Mouse (Mus musculus) mouse trophoblast stem cell (cell line): ENCODE data around the gene Abca8b.
"Not testable (repeated sequence)": the region's sequence is repeated elsewhere in the genome, so short reads cannot be mapped to it uniquely, and the experiment has no call there.

Experiments used
- in situ Hi-C, 2 experiments: fragments of 300-500 bp; cut with MseI, MboI; formaldehyde crosslinking; loops; 2 replicates in 1 of 2; 3 replicates in 1 of 2; pipeline ENCODE4 v1.15.1; 2025

Abca8b gene

GRCm38 (mm10) chr11:109916654-109917053, 79.0 kb downstream of the Abca8b start:
- in situ Hi-C loops = no loop called here

DNA sequence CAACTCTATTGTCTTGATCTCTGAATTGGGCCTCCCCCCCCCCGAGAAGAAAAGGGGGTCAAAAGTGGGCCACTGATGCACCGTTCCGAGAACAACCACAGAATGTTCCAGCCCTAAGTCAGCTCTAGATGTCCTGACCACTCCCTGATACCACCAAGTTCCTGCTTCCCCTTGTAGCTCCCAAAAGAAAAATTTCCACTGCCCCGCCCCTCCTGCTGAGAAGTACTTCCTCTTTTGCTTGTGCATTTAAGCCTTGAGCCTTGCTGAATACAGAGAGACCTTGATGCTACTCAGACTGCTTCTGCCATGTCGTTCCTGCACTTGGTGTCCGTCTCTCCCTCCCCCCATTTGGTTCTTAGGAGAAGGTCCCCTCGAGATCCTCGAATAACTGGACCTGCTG, 82.5 kb downstream of the Abca8b start:
- in situ Hi-C loops = not testable (repeated sequence)

- in situ Hi-C loops = not testable (repeated sequence)
Observed at GRCm38 (mm10) chr11:109912118-109912517, 83.5 kb downstream of the Abca8b start.

GRCm38 (mm10) chr11:109909801-109910200, 85.8 kb downstream of the Abca8b start:
- in situ Hi-C loops = no loop called here

- in situ Hi-C loops = no loop called here
Observed at GRCm38 (mm10) chr11:109908207-109909031, 87.2 kb downstream of the Abca8b start.

GRCm38 (mm10) chr11:109907508-109907907, 88.1 kb downstream of the Abca8b start:
- in situ Hi-C loops = no loop called here

- in situ Hi-C loops = no loop called here
Observed at GRCm38 (mm10) chr11:109902616-109903598, 92.7 kb downstream of the Abca8b start.

- in situ Hi-C loops = no loop called here
Observed at GRCm38 (mm10) chr11:109900491-109901241, 95.0 kb downstream of the Abca8b start.

DNA sequence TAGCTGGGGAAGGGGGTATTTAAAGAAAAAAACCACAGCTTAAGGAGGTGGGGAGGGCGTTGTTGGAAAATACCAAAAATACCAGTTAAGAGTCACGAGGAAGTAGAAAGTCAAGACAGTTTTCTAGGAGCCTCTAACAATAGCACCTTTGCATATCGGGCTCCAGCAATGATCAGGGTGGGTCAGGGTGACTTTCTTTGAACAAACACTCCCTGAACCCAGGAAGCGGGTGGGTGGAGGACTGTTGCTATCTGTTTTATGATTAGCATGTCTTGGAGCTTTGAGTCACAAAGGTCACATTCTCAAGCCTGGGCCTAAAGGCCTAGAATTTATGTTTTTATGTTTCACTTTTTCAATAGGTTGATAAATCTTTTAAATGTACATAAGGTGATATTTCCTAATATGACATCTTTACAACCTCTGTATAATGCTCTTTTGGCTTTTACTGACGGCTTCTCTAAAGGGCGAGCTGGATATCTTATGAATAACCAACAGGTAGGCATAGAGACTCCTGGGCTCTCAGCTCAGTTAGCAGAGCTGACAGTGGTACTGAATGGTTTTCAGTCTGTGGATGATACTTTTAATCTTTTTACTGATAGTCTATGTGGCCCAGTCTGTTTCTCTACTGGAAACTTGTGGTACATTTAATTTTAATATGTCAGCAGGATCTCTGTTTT, 96.7 kb downstream of the Abca8b start:
- in situ Hi-C loops = no loop called here

- in situ Hi-C loops = no loop called here
Observed at GRCm38 (mm10) chr11:109895952-109896530, 99.6 kb downstream of the Abca8b start.

DNA sequence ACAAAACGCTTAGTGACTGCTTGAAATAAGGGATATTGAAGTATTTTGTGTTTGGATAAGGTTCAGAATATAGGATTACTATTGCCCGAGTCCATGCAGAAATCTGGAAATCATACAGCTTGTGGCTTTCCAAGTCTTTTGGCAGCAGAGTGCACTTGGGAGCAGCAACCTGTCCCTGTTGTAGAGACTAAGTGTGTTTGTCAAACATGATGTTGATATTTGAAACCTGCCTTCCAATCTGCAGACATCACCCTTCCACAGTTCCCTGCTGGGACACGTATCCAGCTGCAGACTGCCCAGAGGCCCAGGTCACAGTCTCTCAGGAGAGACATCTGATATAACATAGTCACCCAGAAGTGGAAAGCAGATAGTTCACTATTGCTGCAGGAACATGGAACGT, 100.1 kb downstream of the Abca8b start:
- in situ Hi-C loops = no loop called here

DNA sequence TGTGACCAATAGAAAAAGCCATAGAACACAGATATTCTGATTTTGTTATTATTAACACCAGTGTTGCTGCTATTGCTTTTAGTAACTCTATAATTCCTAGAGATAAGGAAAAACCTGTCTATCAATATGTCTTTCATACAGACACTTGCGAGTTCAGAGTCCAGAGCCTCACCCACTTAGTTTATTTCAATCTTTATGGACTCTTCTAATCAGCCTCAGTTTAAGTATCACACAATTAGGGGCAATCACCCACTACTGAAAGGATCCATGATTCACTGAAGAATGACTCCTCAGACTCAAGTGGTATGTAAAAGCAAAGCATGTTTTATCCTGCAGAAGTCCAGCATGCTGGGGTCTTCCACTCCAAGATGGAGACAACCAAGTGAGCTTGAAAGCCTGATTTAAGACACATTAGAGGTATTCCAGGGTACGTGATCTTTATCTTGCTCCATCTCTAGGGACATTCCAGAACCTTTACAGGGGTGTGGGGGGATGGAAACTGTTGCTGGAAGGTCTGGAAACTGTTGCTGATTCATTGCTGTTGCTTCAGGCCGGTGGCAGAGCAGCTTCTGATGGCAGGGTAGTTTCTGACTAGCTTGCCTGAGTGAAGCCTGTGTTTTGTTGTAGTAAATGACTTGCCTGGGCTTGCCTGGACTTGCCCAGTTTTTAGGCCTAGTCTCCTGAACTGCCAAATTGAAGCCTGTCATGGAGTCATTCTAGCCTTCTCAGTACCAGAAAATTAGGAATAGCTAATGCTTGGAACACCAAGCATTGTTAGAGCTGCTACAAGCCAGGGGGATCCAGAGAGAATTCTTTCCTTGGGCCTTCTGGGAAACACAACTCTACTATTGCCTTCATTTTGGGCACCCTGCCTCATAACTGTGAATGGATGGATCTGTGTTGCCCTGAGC, 101.5 kb downstream of the Abca8b start:
- in situ Hi-C loops = no loop called here

DNA sequence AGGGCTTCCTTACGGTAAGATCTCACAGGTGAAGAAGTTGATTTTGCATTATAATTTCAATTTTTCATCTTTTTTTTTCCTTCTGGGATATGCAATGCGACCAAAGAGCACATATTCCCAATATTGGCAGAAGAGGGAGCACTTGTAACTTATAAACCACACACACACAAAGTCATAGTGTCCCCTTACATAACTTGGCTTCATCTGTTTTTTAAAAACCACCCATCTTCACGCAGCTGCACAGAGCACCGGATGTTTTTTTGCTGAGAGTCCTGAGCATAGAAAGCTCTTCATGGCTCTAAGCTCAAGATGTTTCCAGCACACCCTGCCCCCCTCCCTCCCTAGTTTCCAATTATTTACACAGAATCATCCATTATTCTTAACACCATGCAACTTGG, 103.7 kb downstream of the Abca8b start:
- in situ Hi-C loops = no loop called here

DNA sequence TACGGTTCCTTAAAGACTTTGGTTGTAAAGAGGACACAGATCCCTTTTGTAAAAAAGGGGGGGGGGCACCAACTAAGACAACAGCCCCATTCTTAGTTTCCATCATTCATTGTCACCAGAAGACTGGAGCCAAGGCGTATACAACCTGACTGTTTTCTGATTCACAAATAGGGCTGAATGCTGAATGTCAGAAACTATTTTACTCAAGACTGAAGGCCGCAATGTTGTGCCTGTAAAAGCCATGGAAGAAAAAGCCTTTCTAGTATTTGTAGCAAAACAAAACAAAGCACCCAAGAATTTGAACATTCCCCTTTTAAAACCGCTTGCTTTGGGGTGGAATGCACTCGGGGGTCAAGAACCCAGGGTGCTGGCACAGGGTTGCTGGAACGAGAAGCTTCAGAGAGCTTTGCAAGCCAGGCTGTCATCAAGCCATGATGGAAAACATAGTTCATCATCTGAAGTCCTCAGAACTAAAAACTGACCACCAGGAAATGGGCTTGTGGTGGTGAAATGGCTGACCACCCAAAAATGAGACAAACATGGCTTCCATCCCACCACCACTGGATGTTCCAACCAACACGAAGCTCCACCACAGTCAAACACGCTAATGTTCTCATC, 104.2 kb downstream of the Abca8b start:
- in situ Hi-C loops = no loop called here

DNA sequence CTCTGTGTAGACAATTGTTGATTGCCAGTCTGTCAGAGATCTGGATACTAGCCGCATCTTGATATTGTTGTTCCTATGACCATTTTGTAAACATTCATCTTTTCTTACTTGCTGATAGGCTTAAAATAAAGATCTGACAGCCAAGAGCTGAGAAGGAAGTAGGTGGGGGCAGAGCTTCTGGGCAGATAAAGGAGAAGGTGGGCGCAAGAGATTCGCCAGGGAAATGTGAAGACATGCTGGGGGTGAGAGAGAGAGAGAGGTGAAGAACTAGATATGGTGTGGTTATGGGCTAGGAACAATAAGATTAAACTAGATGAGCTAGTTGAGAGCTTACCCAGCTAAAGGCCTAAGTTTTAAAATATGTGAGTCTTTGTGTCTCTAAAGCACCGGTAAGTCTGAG, 106.0 kb downstream of the Abca8b start:
- in situ Hi-C loops = no loop called here

GRCm38 (mm10) chr11:109886757-109887156, 108.9 kb downstream of the Abca8b start:
- in situ Hi-C loops = no loop called here

- in situ Hi-C loops = no loop called here
Observed at GRCm38 (mm10) chr11:109885521-109885920, 110.1 kb downstream of the Abca8b start.

DNA sequence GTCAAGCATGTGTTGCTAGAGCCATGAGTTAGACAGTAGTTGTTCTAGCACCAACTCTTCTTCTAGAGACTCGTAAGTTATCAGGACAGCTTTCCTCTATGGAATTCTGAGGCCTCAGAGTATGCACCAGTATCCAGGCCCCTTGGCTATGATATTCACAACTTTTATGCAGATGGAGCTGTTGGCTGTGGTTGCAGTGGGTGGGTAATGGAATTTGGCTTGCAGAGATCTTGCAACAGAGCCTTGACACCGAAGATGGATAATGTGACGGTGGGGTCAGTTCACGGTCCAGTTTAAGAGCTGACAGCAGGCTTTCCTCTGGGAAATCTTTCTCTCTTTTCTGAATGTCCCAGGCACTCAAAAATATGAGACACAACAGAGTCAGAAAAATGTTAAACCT, 110.8 kb downstream of the Abca8b start:
- in situ Hi-C loops = no loop called here

DNA sequence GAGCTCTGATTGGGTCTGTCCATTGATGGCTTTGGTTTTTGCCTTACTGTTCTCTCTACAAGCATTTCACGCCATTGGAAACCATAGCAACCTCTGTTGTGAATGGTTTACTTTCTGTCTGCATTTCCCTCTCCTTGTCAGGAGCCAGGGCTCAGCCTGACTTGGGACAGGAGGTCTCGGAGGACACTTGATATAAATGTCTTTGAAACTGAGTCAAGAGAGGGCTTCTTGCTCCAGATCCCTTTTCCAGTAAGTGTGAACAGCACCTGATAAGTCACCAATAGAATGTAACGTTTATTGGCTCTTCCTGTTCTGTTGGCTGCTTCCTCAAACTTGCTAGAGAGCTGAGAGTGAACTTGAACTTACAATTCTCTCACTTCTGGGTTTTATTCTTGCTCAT, 111.5 kb downstream of the Abca8b start:
- in situ Hi-C loops = no loop called here
